Mouse (Mus musculus) urinary bladder, postnatal 10 days (tissue): ENCODE data around the gene Knstrn.
A peak's percentile ranks its signal among the peaks of the same experiment; 100 is the strongest.

ENCODE experiments used
- DNase-seq: peaks from one replicate; pipeline ENCODE4 v3.0.0; 2022; ENCODE audit warnings: low spot score

Gene Knstrn

DNA sequence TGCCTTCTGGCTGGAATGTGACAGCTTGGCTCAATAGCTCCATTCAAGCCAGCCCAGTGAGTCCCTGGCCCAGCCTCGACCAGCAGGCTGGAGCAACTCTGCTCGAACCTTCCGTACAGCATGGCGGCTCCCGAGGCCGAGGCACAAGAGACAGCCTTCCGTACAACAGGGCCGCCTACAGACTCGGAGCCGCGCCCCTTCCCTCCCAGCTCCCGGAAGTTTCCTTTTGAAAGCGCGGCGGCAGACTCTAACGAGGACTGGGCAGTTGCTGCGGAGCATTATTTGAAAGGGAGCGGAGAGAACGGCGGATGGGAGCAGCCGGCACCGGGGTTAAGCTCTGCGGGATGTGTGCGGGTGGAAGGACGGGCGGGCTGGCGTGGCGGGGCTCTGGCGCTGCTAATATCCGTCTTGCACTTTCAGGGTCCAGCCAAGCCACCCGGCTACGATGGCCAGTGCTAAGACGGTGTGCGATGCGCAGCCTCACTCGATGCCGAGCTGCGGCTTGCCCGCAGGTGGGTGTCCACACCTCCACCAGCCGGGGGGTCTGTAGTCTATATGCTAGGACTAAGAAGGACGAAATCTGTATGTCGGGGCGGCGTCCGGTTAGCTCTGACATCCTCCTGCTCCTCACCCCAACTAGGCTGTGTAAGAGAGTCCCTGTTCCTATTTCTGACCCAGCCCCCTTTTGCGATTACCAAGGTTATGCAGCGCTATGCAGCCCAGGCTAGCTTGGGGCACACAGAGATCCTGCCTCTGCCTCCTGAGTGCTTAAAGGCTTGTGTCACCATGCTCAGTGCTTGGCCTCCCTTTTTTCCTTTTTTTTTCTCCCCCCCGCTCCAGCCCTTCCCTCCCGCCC is at the start of gene Knstrn:
TSS of gene Knstrn (plus strand) at position 23 of the 856 bp plus-strand sequence.
- peak; percentile 56 for DNase-seq

- DNase-seq: no peak
Observed at GRCm38 (mm10) chr2:118764094-118764831, 49.5 kb upstream of the Knstrn start.

GRCm38 (mm10) chr2:118764875-118765274 is 48.9 kb upstream of the Knstrn start:
- DNase-seq: no peak

DNA sequence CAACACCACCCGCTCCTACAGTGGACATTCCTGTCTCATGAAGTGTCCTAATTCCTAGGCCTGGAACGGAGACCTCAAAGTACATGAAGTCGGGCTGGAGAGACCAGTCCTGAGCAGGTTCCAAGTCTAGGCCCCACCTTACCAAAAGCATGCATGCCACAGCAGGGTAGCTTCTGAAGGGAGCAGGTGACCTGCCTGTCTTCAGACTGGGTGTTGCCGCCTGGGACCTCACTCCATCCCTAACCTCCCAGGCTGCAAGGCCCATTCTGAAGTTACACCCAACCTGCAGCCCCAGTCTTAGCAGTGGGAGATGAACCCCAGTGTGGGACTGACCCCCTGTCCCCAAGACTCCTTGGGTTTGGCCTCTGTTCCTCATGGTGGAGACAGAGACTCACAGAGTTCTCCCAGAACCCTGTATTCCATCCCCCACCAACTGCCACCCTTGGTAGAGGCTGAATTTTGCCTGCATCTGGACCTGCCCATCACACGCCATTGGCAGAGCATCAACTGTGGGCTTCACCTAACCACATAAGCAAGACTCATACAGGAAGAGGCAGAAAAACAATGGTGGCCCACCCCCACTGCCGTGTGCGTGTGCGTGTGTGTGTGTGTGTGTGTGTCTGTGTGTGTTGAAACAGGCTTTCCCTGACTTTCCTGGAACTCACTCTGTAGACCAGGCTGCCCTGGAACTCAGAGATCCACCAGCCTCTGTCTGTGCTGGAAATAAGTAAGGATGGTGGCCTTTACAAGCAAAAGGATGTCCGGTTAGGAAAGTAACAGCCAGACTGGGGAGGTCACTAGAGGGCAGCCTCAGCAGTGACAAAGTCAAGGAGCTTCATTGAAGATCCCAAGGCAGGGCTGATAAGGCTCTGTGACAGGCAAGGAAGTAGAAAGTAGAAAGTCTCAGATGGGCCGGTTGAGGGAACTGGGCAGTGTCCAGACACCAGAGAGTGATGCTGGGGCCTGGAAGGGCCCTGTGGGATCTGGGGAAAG is 47.5 kb upstream of the Knstrn start:
- no peak for DNase-seq

DNA sequence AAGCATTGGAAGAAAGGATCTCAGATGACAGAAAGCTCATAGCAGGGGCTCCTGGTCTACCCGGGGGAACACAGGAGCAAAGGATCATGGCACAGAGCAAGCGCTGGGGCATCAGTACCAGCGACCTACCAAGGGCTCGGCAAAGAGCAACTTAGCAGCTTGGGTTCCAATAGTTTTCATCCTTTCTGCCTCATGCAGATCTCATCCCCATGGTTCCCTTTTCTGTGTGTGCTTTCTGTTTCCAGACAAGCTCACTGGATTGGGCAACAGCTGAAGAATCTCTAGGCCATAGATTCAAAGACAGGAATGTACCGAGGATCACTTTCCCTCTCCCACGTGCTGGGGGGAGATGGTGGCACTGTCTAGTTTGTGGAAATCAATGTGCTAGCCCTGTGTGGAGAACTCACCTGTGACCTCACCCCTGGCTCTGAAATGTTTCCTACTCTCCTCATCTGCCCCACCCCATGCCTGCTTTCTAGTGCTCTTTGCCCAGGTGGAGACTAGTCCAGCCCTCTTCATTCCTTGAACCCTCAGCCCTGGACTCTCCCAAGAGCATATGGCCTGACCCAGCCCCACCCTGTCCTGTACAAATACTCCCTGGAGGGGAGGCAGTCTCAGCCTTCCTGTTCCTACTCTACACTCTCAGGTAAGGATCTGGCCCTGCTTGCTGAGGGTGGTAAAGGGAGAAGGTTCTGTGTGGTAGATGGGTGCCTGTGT is 41.5 kb upstream of the Knstrn start, which contains the start of gene Phgr1:
TSS of gene Phgr1 (plus strand) at position 612 of the 717 bp plus-strand sequence.
- no peak for DNase-seq

DNA sequence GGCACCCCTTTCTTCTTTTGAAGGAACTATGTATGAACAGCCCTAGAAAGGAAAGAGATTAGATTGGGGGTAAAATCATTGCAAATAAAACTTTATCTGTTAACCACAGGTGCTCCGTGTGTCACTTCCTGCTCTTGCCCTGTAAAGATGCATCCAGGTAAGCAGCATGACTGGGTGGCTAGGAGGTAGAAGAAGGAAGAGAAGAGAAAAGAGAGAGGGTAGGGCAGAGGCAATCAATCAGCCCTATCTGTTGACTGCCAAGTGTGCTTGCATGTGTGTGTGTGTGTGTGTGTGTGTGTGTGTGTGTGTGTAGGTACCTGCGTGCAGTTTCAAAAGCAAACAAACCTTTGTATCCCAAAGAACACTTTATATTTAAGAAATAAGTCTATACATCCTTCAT is 39.3 kb upstream of the Knstrn start:
- no peak for DNase-seq

- no peak for DNase-seq
Observed at GRCm38 (mm10) chr2:118775396-118775795, 38.4 kb upstream of the Knstrn start.

DNA sequence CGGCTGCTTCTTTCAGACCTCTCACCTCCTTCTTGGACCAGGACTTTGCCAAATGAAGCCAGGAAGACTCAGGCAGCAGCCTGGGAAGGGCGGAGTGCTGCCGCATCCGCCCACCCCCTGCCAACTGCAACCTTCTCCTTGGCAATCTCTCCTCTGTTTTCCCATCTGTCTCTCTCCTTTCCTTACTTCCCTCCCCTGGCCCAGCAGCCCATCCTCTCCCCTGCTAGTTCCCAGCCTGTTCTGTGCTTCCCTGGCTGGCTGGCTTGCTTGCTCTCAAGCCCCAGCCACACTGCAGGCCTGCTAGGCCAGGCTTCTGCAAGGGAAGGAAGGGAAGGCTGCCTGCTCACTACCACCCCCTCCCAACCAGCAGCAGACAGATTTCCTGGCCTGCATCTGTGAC is 38.0 kb upstream of the Knstrn start:
- DNase-seq: no peak

GRCm38 (mm10) chr2:118776295-118776694 is 37.5 kb upstream of the Knstrn start:
- DNase-seq: no peak

DNA sequence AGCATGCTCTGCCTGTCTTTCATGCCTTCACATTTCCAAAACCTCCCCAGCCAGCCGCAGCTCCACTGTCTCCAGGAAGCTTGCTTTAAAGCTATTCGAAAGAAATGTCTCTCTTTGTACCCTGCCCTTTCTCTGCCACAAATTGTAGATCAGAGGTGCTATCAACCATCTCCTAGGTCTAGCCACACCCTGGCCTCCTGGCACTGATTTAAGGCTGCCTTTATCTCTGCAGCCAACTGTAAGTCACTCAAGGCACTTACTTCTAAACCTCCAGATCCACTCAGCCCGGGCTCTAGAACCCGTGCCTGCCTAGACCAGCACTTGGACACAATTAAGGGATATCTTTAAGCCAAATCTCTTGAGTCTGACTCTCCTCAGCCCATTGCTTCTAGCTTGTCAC is 35.4 kb upstream of the Knstrn start:
- no peak for DNase-seq

- no peak for DNase-seq
Observed at GRCm38 (mm10) chr2:118779065-118779464, 34.7 kb upstream of the Knstrn start.

DNA sequence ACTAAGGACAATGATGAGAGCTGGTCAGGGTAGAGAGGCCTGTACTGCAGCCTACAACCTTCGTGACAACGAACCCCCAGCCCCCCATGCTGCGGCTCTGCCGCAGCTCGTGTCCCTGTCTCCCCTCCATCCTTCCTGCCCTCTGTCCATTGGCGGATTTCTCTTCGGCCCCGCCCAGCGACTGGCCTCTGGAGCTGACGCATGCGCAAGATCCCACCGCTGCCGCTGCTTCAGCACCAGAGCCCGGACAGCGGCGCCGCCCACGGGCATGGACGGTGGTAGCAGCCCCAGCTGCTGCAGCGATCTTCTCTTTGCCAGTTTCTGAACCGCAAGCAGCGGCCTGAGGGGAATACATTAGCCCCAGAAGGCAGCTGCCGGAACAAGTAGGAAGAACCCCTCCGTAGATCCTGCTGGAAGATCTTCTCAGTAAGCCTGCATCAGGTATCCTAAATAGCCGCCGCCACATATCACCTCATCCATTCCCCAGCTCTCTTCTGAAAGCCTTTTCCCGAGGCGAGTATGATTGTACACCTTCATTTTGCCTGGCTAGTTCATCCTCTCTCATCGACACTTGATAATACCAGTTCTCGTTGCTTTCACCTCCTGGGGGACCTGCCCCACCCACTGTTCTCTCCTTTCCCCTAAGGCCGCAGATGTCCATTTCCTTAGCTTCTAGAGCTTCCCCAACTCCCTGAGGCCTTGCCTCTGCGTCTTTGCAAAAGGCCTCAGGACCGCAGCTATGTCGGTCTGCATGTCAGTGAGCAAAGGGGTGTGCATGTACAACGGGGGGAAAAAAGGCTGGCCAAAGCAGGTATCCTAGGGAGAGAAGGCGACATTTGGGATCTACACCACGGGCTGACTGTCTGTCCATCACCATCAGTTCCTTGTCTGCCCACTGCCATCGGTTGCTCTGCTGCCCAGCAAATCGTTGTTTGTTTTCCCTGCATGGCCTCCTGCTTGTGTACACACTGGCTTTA is 34.0 kb upstream of the Knstrn start, which contains the start of gene Disp2:
TSS of gene Disp2 (plus strand) at position 216 of the 977 bp plus-strand sequence.
- DNase-seq: peak; percentile 76

DNA sequence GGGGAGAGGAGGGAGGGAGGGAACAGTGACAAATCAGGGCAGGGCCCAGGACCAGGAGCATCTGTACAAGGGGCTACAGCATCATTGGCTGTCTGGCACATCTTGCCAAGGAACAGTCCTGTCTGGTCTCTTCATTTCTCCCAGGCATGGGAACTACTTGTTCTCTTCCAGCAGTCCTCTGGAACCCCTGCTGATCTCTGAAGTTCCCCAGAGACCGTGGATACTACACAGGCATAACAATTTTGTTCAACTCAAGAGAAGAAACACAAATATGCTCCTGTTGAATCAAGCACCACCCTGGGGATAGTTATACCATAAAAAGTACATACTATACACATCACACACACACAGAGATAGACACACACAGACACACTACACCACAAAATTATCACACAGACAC is 32.7 kb upstream of the Knstrn start:
- DNase-seq: no peak

DNA sequence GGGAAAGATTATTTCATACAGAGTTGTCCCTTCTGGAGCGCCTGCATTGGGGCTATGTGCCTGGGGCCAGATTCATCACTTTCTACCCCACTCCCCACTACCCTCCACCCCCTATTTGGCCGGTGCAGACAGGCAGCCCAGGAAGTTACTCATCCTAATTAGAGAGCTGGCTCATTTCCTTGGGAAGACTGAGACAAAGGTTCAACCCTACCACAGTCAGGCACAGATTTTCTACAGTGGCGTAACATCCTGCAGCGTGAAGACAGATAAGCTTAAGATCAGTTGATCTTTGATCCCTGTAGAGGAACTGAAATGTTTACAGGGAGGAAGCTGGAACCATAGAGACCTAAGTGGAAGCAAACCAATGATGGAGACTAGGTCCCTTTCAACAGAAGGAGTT is 31.5 kb upstream of the Knstrn start:
- DNase-seq: no peak

GRCm38 (mm10) chr2:118783093-118783492 is 30.7 kb upstream of the Knstrn start:
- DNase-seq: no peak

- no peak for DNase-seq
Observed at GRCm38 (mm10) chr2:118783663-118784062, 30.1 kb upstream of the Knstrn start.

DNA sequence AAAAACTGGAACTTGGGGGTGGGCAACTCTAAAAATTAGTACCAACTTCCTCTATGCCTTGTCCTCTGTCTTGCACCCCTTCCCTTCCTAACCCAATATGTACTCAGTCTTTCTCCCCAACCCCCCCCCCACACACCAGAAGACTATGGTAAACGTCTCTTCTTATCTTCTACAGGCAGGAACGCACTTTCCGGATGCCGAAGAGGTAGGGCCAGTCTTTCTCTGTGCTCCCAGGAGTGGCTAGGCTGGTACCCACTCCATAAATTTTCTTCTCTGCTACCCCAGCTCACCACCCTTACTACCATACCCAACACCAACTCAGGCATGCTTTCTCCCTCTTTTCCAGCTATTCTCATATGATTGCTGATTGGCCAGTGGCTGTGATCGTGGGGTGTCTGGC is 27.3 kb upstream of the Knstrn start:
- no peak for DNase-seq

DNA sequence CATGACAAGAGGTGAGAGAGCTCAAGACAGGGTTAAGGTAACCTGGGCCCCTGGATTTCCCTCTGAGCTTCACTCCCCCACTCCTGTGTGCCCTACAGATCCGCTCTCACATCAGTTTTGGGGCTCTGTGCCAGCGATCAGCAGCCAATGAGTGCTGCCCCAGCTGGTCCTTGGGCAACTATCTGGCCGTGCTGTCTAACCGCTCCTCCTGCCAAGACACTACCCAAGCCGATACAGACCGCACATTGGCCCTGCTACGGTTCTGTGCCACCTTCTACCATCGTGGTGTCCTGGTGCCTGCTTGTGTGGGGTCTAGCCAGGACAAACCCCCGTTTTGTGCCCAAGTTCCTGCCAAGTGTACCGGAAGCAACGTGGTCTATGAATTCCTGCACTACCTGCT is 24.3 kb upstream of the Knstrn start:
- DNase-seq: no peak

GRCm38 (mm10) chr2:118790221-118790550 is 23.6 kb upstream of the Knstrn start:
- DNase-seq: no peak
